Mouse (Mus musculus) CH12.LX (cell line): ENCODE data around the gene Stk24. TPM values are rescaled to one million over a fixed set of nuclear protein-coding genes. Genes with fewer than 3 reads are reported as not detected.

Experiments
- DNase-seq: peaks from one replicate; pipeline ENCODE4 v3.0.0-alpha.2; 2013; ENCODE audit errors: extremely low read depth
- H3K27ac ChIP-seq: 2 replicates; pipeline ENCODE4 v1.5.1; 2012; ENCODE audit warnings: low read depth, mild to moderate bottlenecking, control low read depth, moderate library complexity; ENCODE audit not compliant: insufficient read depth
- H3K27me3 ChIP-seq: replicated peaks from 2 replicates; pipeline ENCODE3; 2012; ENCODE audit warnings: inconsistent platforms
- H3K36me3 ChIP-seq, 2 experiments: replicated peaks in 1 of 2; 2 replicates each; pipeline versions ENCODE3 to v1.6.1; 2012; ENCODE audit warnings: inconsistent platforms in 1 of 2, low read length in 1 of 2, mild to moderate bottlenecking in 1 of 2, mixed read lengths in 1 of 2, moderate library complexity in 1 of 2; ENCODE audit not compliant: control insufficient read depth in 1 of 2, insufficient read depth in 1 of 2
- H3K4me1 ChIP-seq, 2 experiments: 2 replicates each; pipeline ENCODE4 v1.6.1; 2012; ENCODE audit warnings: inconsistent platforms in 1 of 2, moderate library complexity in 1 of 2; ENCODE audit not compliant: insufficient read depth in 2 of 2, control insufficient read depth in 1 of 2
- H3K4me2 ChIP-seq: 2 replicates; pipeline ENCODE4 v1.6.1; 2012; ENCODE audit warnings: low read depth, mild to moderate bottlenecking, control low read depth; ENCODE audit not compliant: poor library complexity, insufficient read depth, severe bottlenecking
- H3K4me3 ChIP-seq, 3 experiments: fragments of 150-350 bp in 1 of 3; sonication (generic) in 1 of 3; replicated peaks in 1 of 3; 2 replicates each; pipeline versions ENCODE3 to v1.5.1; 2011 to 2012; ENCODE audit warnings: low read depth in 2 of 3, low read length in 2 of 3, mild to moderate bottlenecking in 2 of 3, moderate library complexity in 2 of 3, control low read depth in 1 of 3, improper control_type of control experiment in 1 of 3, inconsistent platforms in 1 of 3, mixed read lengths in 1 of 3; ENCODE audit not compliant: poor library complexity in 1 of 3
- H3K79me2 ChIP-seq: replicated peaks from 2 replicates; pipeline ENCODE4 v1.6.1; 2012; ENCODE audit warnings: mild to moderate bottlenecking, moderate library complexity; ENCODE audit not compliant: control insufficient read depth, poor library complexity, insufficient read depth, severe bottlenecking; ENCODE audit errors: extremely low read depth
- H3K9ac ChIP-seq: 2 replicates; pipeline ENCODE4 v1.6.1; 2012; ENCODE audit warnings: low read depth, mild to moderate bottlenecking, control low read depth, moderate library complexity; ENCODE audit not compliant: insufficient read depth
- H3K9me3 ChIP-seq: replicated peaks from 2 replicates; pipeline ENCODE3; 2012; ENCODE audit warnings: low read length, inconsistent platforms, mixed read lengths
- BHLHE40 ChIP-seq: IDR thresholded peaks from 2 replicates; pipeline ENCODE4 v1.6.1; 2011; ENCODE audit warnings: mild to moderate bottlenecking, low read depth, low read length, improper control_type of control experiment
- CHD2 ChIP-seq: IDR thresholded peaks from 2 replicates; pipeline ENCODE4 v1.6.1; 2011; ENCODE audit warnings: low read length, improper control_type of control experiment
- CTCF ChIP-seq, 2 experiments: IDR thresholded peaks in 1 of 2; conservative IDR thresholded peaks in 1 of 2; 2 replicates each; pipeline ENCODE4 v1.5.1; 2011 to 2012; ENCODE audit warnings: low read depth in 2 of 2, low read length in 2 of 2, improper control_type of control experiment in 1 of 2, inconsistent platforms in 1 of 2, mild to moderate bottlenecking in 1 of 2, moderate library complexity in 1 of 2
- ELF1 ChIP-seq: IDR thresholded peaks from 2 replicates; pipeline ENCODE4 v1.6.1; 2014; ENCODE audit warnings: low read depth, mild to moderate bottlenecking, inconsistent platforms, low read length, improper control_type of control experiment
- GABPA ChIP-seq: IDR thresholded peaks from 2 replicates; pipeline ENCODE4 v1.6.1; 2012; ENCODE audit warnings: low read depth, low read length, improper control_type of control experiment, inconsistent platforms; ENCODE audit not compliant: insufficient replicate concordance
- HCFC1 ChIP-seq: IDR thresholded peaks from 2 replicates; pipeline ENCODE4 v1.6.1; 2012; ENCODE audit warnings: low read depth, mild to moderate bottlenecking, inconsistent platforms, low read length, improper control_type of control experiment
- IRF4 ChIP-seq: IDR thresholded peaks from 2 replicates; pipeline ENCODE4 v1.6.1; 2014; ENCODE audit warnings: low read depth, mild to moderate bottlenecking, inconsistent platforms, low read length, improper control_type of control experiment
- JUN ChIP-seq: IDR thresholded peaks from 2 replicates; pipeline ENCODE4 v1.6.1; 2011; ENCODE audit warnings: low read depth, mild to moderate bottlenecking, low read length, improper control_type of control experiment, moderate library complexity; ENCODE audit not compliant: insufficient read depth
- JUND ChIP-seq: conservative IDR thresholded peaks from 2 replicates; pipeline ENCODE4 v1.6.1; 2011; ENCODE audit warnings: low read depth, low read length, improper control_type of control experiment
- KAT2A ChIP-seq: IDR thresholded peaks from 2 replicates; pipeline ENCODE4 v1.6.1; 2012; ENCODE audit warnings: low read length, improper control_type of control experiment, inconsistent platforms; ENCODE audit not compliant: insufficient replicate concordance
- MAX ChIP-seq: IDR thresholded peaks from 2 replicates; pipeline ENCODE4 v1.6.1; 2011; ENCODE audit warnings: low read length, improper control_type of control experiment
- MAZ ChIP-seq: IDR thresholded peaks from 2 replicates; pipeline ENCODE4 v1.6.1; 2012; ENCODE audit warnings: low read depth, mild to moderate bottlenecking, inconsistent platforms, low read length, improper control_type of control experiment, moderate library complexity
- MEF2A ChIP-seq: IDR thresholded peaks from 2 replicates; pipeline ENCODE4 v1.6.1; 2014; ENCODE audit warnings: low read depth, mild to moderate bottlenecking, inconsistent platforms, low read length, improper control_type of control experiment, borderline replicate concordance
- MXI1 ChIP-seq: IDR thresholded peaks from 2 replicates; pipeline ENCODE4 v1.6.1; 2011; ENCODE audit warnings: mild to moderate bottlenecking, low read depth, low read length, improper control_type of control experiment
- NRF1 ChIP-seq: IDR thresholded peaks from 2 replicates; pipeline ENCODE4 v1.6.1; 2014; ENCODE audit warnings: low read depth, mild to moderate bottlenecking, inconsistent platforms, low read length, improper control_type of control experiment, moderate library complexity
- POLR2A ChIP-seq: IDR thresholded peaks from 2 replicates; pipeline ENCODE4 v1.6.1; 2011; ENCODE audit warnings: low read depth, mild to moderate bottlenecking, improper control_type of control experiment, low read length
- RAD21 ChIP-seq: IDR thresholded peaks from 2 replicates; pipeline ENCODE4 v1.6.1; 2011; ENCODE audit warnings: low read depth, mild to moderate bottlenecking, low read length, improper control_type of control experiment, moderate library complexity
- RCOR1 ChIP-seq: conservative IDR thresholded peaks from 2 replicates; pipeline ENCODE4 v1.6.1; 2012; ENCODE audit warnings: low read depth, mild to moderate bottlenecking, inconsistent platforms, low read length, improper control_type of control experiment
- SIN3A ChIP-seq: IDR thresholded peaks from 2 replicates; pipeline ENCODE4 v1.6.1; 2012; ENCODE audit warnings: low read length, improper control_type of control experiment, inconsistent platforms
- SMC3 ChIP-seq: IDR thresholded peaks from 2 replicates; pipeline ENCODE4 v1.6.1; 2011; ENCODE audit warnings: low read depth, low read length, improper control_type of control experiment
- TBP ChIP-seq: conservative IDR thresholded peaks from 2 replicates; pipeline ENCODE4 v1.6.1; 2011; ENCODE audit warnings: low read depth, low read length, improper control_type of control experiment
- TCF12 ChIP-seq: IDR thresholded peaks from 2 replicates; pipeline ENCODE4 v1.6.1; 2014; ENCODE audit warnings: low read depth, mild to moderate bottlenecking, inconsistent platforms, low read length, improper control_type of control experiment
- USF1 ChIP-seq: IDR thresholded peaks from 2 replicates; pipeline ENCODE4 v1.6.1; 2014; ENCODE audit warnings: low read depth, mild to moderate bottlenecking, inconsistent platforms, low read length, improper control_type of control experiment
- ZNF384 ChIP-seq: IDR thresholded peaks from 2 replicates; pipeline ENCODE4 v1.6.1; 2012; ENCODE audit warnings: low read depth, low read length, improper control_type of control experiment, inconsistent platforms
- dilution Hi-C: fragments of 300-500 bp; cut with MboI; formaldehyde crosslinking; loops from 2 replicates; pipeline ENCODE4 v1.14.3; 2020; ENCODE audit warnings: low sequenced_read_pairs; ENCODE audit not compliant: extremely low pct_unique_long_range_greater_than_20kb, extremely low pct_ligation_motif_present
- in situ Hi-C: fragments of 300-500 bp; cut with MboI; formaldehyde crosslinking; loops from 3 replicates; pipeline ENCODE4 v1.14.3; 2019; ENCODE audit warnings: low sequenced_read_pairs, low pct_ligation_motif_present, low pct_unique_long_range_greater_than_20kb, mixed read lengths
- polyA plus RNA-seq: library from polyadenylated mRNA; unstranded; fragments of >175 nt; gene quantifications from 2 replicates; pipeline ENCODE4 v1.2.1, GENCODE M21; 2012; ENCODE audit warnings: low read depth; ENCODE audit not compliant: insufficient read length
- total RNA-seq, 2 experiments: library from RNA; depleted of rRNA; stranded (reverse); fragments of 300-350 nt in 1 of 2; fragments of >200 nt in 1 of 2; gene quantifications; 2 replicates each; pipeline ENCODE4 v1.2.3; 2012 to 2014

Stk24 gene
- total and polyA plus RNA-seq, 3 experiments, result 35.5 to 96.7 (median 52.7) TPM

DNA sequence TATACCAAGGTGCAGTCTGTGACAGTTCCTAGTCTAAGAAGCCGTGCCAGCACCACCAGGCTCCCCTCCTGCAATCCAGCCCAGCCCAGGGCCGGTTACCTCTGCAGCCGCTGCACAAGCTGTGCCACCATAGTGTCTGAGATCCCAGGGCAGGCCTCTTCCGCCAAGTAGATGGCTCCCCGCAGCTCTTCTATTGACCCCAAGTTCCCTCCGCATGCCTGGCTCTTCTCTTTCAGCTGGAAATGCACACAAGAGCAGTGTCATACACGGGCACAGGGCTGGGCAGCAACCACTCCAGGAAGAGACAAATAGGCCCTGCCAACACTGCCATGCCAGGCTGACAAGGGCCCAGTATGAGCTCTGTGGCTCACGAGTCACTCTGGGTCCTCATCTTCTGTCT is 87.9 kb downstream of the Stk24 start:
- in situ Hi-C loops (no loop called here), dilution Hi-C loops (no loop called here)
- Histone ChIP-seq H3K4me1 (peaks cover 0 to 60% of the 10 kb centered on the region in 2 experiments), H3K4me2 (no peak overlapping the region), H3K36me3 (peaks cover 62 to 82% of the 10 kb centered on the region in 2 experiments), H3K9me3 (no peaks in the 10 kb centered on the region), H3K4me3 (no peak overlapping the region), H3K9ac (no peak overlapping the region), H3K27me3 (no peaks in the 10 kb centered on the region), H3K79me2 (no peaks in the 10 kb centered on the region; the same call in 1 of the 2 replicates), H3K27ac (no peak overlapping the region)
- TF ChIP-seq JUND (no peak), USF1 (no peak), TCF12 (no peak), CHD2 (no peak), JUN (no peak), SIN3A (no peak), GABPA (no peak), TBP (no peak), BHLHE40 (no peak), SMC3 (no peak), HCFC1 (no peak), IRF4 (no peak), RCOR1 (no peak), ELF1 (no peak), ZNF384 (no peak), MAZ (no peak), MXI1 (no peak), RAD21 (no peak)
- no peak for DNase-seq

- DNase-seq, result peak; percentile 69
- no peaks in the 10 kb centered on the region for H3K9me3 ChIP-seq
- H3K79me2 ChIP-seq, result no peaks in the 10 kb centered on the region; the same call in 1 of the 2 replicates
- in situ Hi-C loops, result no loop called here
- peaks cover 60 to 82% of the 10 kb centered on the region in 2 experiments for H3K36me3 ChIP-seq
- dilution Hi-C loops, result no loop called here
- H3K4me1 ChIP-seq, result peaks cover 0 to 36% of the 10 kb centered on the region in 2 experiments; a peak in 3 of 4 replicates
- H3K9ac ChIP-seq, result no peak overlapping the region
- no peak overlapping the region for H3K4me3 ChIP-seq
- peak overlapping the region; percentile 37; the same call in 1 of the 2 replicates for H3K4me2 ChIP-seq
- H3K27ac ChIP-seq, result peak overlapping the region; percentile 71; the same call in 1 of the 2 replicates
- no peaks in the 10 kb centered on the region for H3K27me3 ChIP-seq
- TF ChIP-seq NRF1 (no peak), POLR2A (peak; percentile 27; the same call in 1 of the 2 replicates), TBP (no peak), MEF2A (peak; percentile 26; the same call in 1 of the 2 replicates), CTCF (conservative IDR thresholded peaks at IDR 0.05 in 1 of 2, IDR thresholded peaks at IDR 0.05 in 1 of 2; ENCODE audit: low read depth in 2 of 2, low read length in 2 of 2) (peak; percentile 10 to 46; a peak in 2 of 4 replicates), MAX (no peak), USF1 (no peak), JUN (no peak), KAT2A (no peak), ZNF384 (peak; percentile 84), RAD21 (peak; percentile 25)
These were observed 94.3 kb downstream of the Stk24 start for GRCm38 (mm10) chr14:121285379-121286120.
